Mouse (Mus musculus): ENCODE results near the gene Carmil1. TPM values are rescaled to one million over a fixed set of nuclear protein-coding genes. Genes with fewer than 3 reads are reported as not detected.

Carmil1 gene
- polyA plus RNA-seq, 1 experiment from 2014 or later, result 36.0 TPM

- Histone ChIP-seq H3K27ac (ENCODE audit: low read depth, low read length) (no peak overlapping the region), H3K4me1 (ENCODE audit: control insufficient read depth, insufficient read depth, low read length) (peaks cover 2% of the 10 kb centered on the region; the same call in 1 of the 2 replicates), H3K9ac (replicated peaks; ENCODE audit: low read depth, low read length) (no peak overlapping the region), H3K27me3 (ENCODE audit: control insufficient read depth, insufficient read depth, low read length) (no peaks in the 10 kb centered on the region), H3K4me3 (ENCODE audit: low read depth, low read length) (no peak overlapping the region), H3K9me3 (ENCODE audit: control insufficient read depth, low read length) (no peaks in the 10 kb centered on the region), H3K36me3 (ENCODE audit: control insufficient read depth, insufficient read depth, low read length) (no peaks in the 10 kb centered on the region), H3K4me2 (ENCODE audit: low read depth, low read length) (no peak overlapping the region)
- 55% methylated on average over 10 of the region's 10 CpGs for WGBS
- no peak for ATAC-seq (ENCODE audit: low read depth)
Measured at GRCm38 (mm10) chr13:24154281-24155061, 126.1 kb downstream of the Carmil1 start.

- Histone ChIP-seq H3K4me2 (ENCODE audit: low read depth, low read length) (no peak overlapping the region), H3K4me3 (ENCODE audit: low read depth, low read length) (no peak overlapping the region), H3K27ac (ENCODE audit: low read depth, low read length) (no peak overlapping the region), H3K4me1 (ENCODE audit: control insufficient read depth, insufficient read depth, low read length) (peaks cover 2% of the 10 kb centered on the region; the same call in 1 of the 2 replicates), H3K36me3 (ENCODE audit: control insufficient read depth, insufficient read depth, low read length) (no peaks in the 10 kb centered on the region), H3K27me3 (ENCODE audit: control insufficient read depth, insufficient read depth, low read length) (no peaks in the 10 kb centered on the region), H3K9ac (replicated peaks; ENCODE audit: low read depth, low read length) (no peak overlapping the region), H3K9me3 (ENCODE audit: control insufficient read depth, low read length) (no peaks in the 10 kb centered on the region)
- ATAC-seq (ENCODE audit: low read depth), result no peak
- 55% methylated on average over 7 of the region's 7 CpGs for WGBS
Measured at GRCm38 (mm10) chr13:24152610-24153009, 128.0 kb downstream of the Carmil1 start.

GRCm38 (mm10) chr13:24151335-24151734, 129.3 kb downstream of the Carmil1 start:
- no peak overlapping the region for H3K4me2 ChIP-seq (ENCODE audit: low read depth, low read length)
- H3K9me3 ChIP-seq (ENCODE audit: control insufficient read depth, low read length), result no peaks in the 10 kb centered on the region
- peaks cover 2% of the 10 kb centered on the region; the same call in 1 of the 2 replicates for H3K4me1 ChIP-seq (ENCODE audit: control insufficient read depth, insufficient read depth, low read length)
- H3K4me3 ChIP-seq (ENCODE audit: low read depth, low read length), result no peak overlapping the region
- peak; percentile 50 for ATAC-seq (ENCODE audit: low read depth)
- H3K27ac ChIP-seq (ENCODE audit: low read depth, low read length), result no peak overlapping the region
- no peaks in the 10 kb centered on the region for H3K27me3 ChIP-seq (ENCODE audit: control insufficient read depth, insufficient read depth, low read length)
- WGBS, result 19% methylated on average over 6 of the region's 6 CpGs
- H3K36me3 ChIP-seq (ENCODE audit: control insufficient read depth, insufficient read depth, low read length), result no peaks in the 10 kb centered on the region
- H3K9ac ChIP-seq (replicated peaks; ENCODE audit: low read depth, low read length), result no peak overlapping the region

GRCm38 (mm10) chr13:24148549-24148948, 132.0 kb downstream of the Carmil1 start:
- no peaks in the 10 kb centered on the region for H3K36me3 ChIP-seq (ENCODE audit: control insufficient read depth, insufficient read depth, low read length)
- no peak overlapping the region for H3K4me3 ChIP-seq (ENCODE audit: low read depth, low read length)
- no peak for ATAC-seq (ENCODE audit: low read depth)
- H3K4me1 ChIP-seq (ENCODE audit: control insufficient read depth, insufficient read depth, low read length), result peaks cover 2% of the 10 kb centered on the region; the same call in 1 of the 2 replicates
- WGBS, result 88% methylated on average over 1 of the region's 1 CpGs
- H3K4me2 ChIP-seq (ENCODE audit: low read depth, low read length), result no peak overlapping the region
- H3K27me3 ChIP-seq (ENCODE audit: control insufficient read depth, insufficient read depth, low read length), result no peaks in the 10 kb centered on the region
- H3K9me3 ChIP-seq (ENCODE audit: control insufficient read depth, low read length), result no peaks in the 10 kb centered on the region
- no peak overlapping the region for H3K9ac ChIP-seq (replicated peaks; ENCODE audit: low read depth, low read length)
- H3K27ac ChIP-seq (ENCODE audit: low read depth, low read length), result no peak overlapping the region

GRCm38 (mm10) chr13:24147006-24147405, 133.6 kb downstream of the Carmil1 start:
- no peaks in the 10 kb centered on the region; the same call in 1 of the 2 replicates for H3K4me1 ChIP-seq (ENCODE audit: control insufficient read depth, insufficient read depth, low read length)
- H3K4me2 ChIP-seq (ENCODE audit: low read depth, low read length), result no peak overlapping the region
- H3K9ac ChIP-seq (replicated peaks; ENCODE audit: low read depth, low read length), result no peak overlapping the region
- H3K27me3 ChIP-seq (ENCODE audit: control insufficient read depth, insufficient read depth, low read length), result no peaks in the 10 kb centered on the region
- no peak for ATAC-seq (ENCODE audit: low read depth)
- 68% methylated on average over 3 of the region's 3 CpGs for WGBS
- H3K9me3 ChIP-seq (ENCODE audit: control insufficient read depth, low read length), result no peaks in the 10 kb centered on the region
- no peaks in the 10 kb centered on the region for H3K36me3 ChIP-seq (ENCODE audit: control insufficient read depth, insufficient read depth, low read length)
- H3K4me3 ChIP-seq (ENCODE audit: low read depth, low read length), result no peak overlapping the region
- no peak overlapping the region for H3K27ac ChIP-seq (ENCODE audit: low read depth, low read length)

GRCm38 (mm10) chr13:24146541-24146940, 134.1 kb downstream of the Carmil1 start:
- ATAC-seq (ENCODE audit: low read depth), result no peak
- Histone ChIP-seq H3K9ac (replicated peaks; ENCODE audit: low read depth, low read length) (no peak overlapping the region), H3K27me3 (ENCODE audit: control insufficient read depth, insufficient read depth, low read length) (no peaks in the 10 kb centered on the region), H3K9me3 (ENCODE audit: control insufficient read depth, low read length) (no peaks in the 10 kb centered on the region), H3K27ac (ENCODE audit: low read depth, low read length) (no peak overlapping the region), H3K4me1 (ENCODE audit: control insufficient read depth, insufficient read depth, low read length) (no peaks in the 10 kb centered on the region; the same call in 1 of the 2 replicates), H3K4me3 (ENCODE audit: low read depth, low read length) (no peak overlapping the region), H3K36me3 (ENCODE audit: control insufficient read depth, insufficient read depth, low read length) (no peaks in the 10 kb centered on the region), H3K4me2 (ENCODE audit: low read depth, low read length) (no peak overlapping the region)
- WGBS, result 93% methylated on average over 5 of the region's 5 CpGs

GRCm38 (mm10) chr13:24144858-24145257, 135.7 kb downstream of the Carmil1 start:
- Histone ChIP-seq H3K9ac (replicated peaks; ENCODE audit: low read depth, low read length) (no peak overlapping the region), H3K27me3 (ENCODE audit: control insufficient read depth, insufficient read depth, low read length) (no peaks in the 10 kb centered on the region), H3K4me3 (ENCODE audit: low read depth, low read length) (no peak overlapping the region), H3K9me3 (ENCODE audit: control insufficient read depth, low read length) (no peaks in the 10 kb centered on the region), H3K36me3 (ENCODE audit: control insufficient read depth, insufficient read depth, low read length) (no peaks in the 10 kb centered on the region), H3K27ac (ENCODE audit: low read depth, low read length) (no peak overlapping the region), H3K4me1 (ENCODE audit: control insufficient read depth, insufficient read depth, low read length) (no peaks in the 10 kb centered on the region), H3K4me2 (ENCODE audit: low read depth, low read length) (no peak overlapping the region)
- 51% methylated on average over 4 of the region's 4 CpGs for WGBS
- no peak for ATAC-seq (ENCODE audit: low read depth)

GRCm38 (mm10) chr13:24144141-24144540, 136.5 kb downstream of the Carmil1 start:
- H3K27ac ChIP-seq (ENCODE audit: low read depth, low read length), result no peak overlapping the region
- WGBS, result 66% methylated on average over 2 of the region's 2 CpGs
- no peak for ATAC-seq (ENCODE audit: low read depth)
- H3K4me2 ChIP-seq (ENCODE audit: low read depth, low read length), result no peak overlapping the region
- H3K36me3 ChIP-seq (ENCODE audit: control insufficient read depth, insufficient read depth, low read length), result no peaks in the 10 kb centered on the region
- H3K4me3 ChIP-seq (ENCODE audit: low read depth, low read length), result no peak overlapping the region
- no peaks in the 10 kb centered on the region for H3K27me3 ChIP-seq (ENCODE audit: control insufficient read depth, insufficient read depth, low read length)
- no peak overlapping the region for H3K9ac ChIP-seq (replicated peaks; ENCODE audit: low read depth, low read length)
- no peaks in the 10 kb centered on the region for H3K4me1 ChIP-seq (ENCODE audit: control insufficient read depth, insufficient read depth, low read length)
- no peaks in the 10 kb centered on the region for H3K9me3 ChIP-seq (ENCODE audit: control insufficient read depth, low read length)

GRCm38 (mm10) chr13:24136836-24137235, 143.8 kb downstream of the Carmil1 start:
- 89% methylated on average over 5 of the region's 5 CpGs for WGBS

More at GRCm38 (mm10) chr13:24136836-24137235, 143.8 kb downstream of the Carmil1 start:
- Histone ChIP-seq H3K27me3 (ENCODE audit: control insufficient read depth, insufficient read depth, low read length) (no peaks in the 10 kb centered on the region), H3K9ac (replicated peaks; ENCODE audit: low read depth, low read length) (no peak overlapping the region), H3K9me3 (ENCODE audit: control insufficient read depth, low read length) (no peaks in the 10 kb centered on the region), H3K36me3 (ENCODE audit: control insufficient read depth, insufficient read depth, low read length) (no peaks in the 10 kb centered on the region), H3K4me3 (ENCODE audit: low read depth, low read length) (no peak overlapping the region), H3K4me1 (ENCODE audit: control insufficient read depth, insufficient read depth, low read length) (peaks cover 3% of the 10 kb centered on the region; the same call in 1 of the 2 replicates), H3K27ac (ENCODE audit: low read depth, low read length) (no peak overlapping the region), H3K4me2 (ENCODE audit: low read depth, low read length) (no peak overlapping the region)
- ATAC-seq (ENCODE audit: low read depth), result no peak

Data from neural tube, embryonic 14.5 days (tissue).